Mouse (Mus musculus) thymus, postnatal 36 days (tissue): ENCODE data around the gene Serhl.
"Not testable (repeated sequence)": the region's sequence is repeated elsewhere in the genome, so short reads cannot be mapped to it uniquely, and the experiment has no call there.

Experiments
- DNase-seq, 2 experiments: peaks; one replicate each; pipeline ENCODE4 v3.0.0; 2022; ENCODE audit warnings: mixed read lengths in 2 of 2

Gene Serhl

GRCm38 (mm10) chr15:83085901-83086300 lies 3.4 kb upstream of the Serhl start:
- peak; percentile 60 to 65 for DNase-seq

- DNase-seq = no peak
These were observed 2.5 kb upstream of the Serhl start for GRCm38 (mm10) chr15:83086636-83087328.

DNA sequence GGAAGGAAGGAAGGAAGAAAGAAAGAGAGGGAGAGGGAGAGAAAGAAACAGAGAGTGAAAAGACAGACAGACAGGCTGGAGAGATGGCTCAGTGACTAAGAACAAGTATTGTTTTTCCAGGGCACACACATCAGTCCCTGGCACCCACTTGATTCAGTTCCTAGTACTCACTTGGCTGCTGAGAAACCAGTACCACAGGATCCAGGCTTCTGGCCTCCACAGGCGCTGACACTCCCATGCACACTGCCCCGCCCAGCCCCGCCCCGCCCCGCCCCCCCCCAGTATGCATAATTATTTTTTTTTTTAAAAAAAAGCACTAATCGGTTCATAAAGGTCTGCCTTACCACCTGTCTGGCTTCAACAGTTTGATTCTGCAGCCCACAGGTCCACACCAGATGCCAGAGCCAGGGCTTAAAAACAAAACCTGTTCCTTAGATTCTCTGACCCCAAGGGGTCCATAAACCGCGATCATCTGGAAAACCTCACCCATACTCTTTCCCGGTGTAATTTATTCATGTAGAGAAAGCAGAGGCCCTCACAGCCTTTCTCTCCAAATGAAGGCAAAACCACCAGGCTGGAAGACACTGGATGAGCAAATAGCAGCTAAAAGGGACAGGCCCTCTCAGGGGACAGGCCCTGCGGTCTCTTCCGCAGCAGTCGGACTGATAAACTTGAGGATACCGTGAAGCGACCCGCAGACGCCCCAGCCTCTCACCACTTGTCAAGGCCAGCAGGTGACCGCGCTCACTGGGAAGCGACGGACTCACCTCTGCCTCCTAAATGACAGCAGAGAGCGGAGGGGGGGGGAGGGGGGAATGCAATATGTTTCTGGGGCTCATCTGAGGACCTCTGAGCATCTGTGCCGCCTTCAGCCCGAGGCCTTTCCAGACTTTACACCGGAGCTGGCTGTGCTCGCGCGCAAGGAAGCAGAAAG lies 544 bp upstream of the Serhl start:
- no peak for DNase-seq

GRCm38 (mm10) chr15:83090874-83091273 lies 1.6 kb downstream of the Serhl start:
- DNase-seq = no peak

DNA sequence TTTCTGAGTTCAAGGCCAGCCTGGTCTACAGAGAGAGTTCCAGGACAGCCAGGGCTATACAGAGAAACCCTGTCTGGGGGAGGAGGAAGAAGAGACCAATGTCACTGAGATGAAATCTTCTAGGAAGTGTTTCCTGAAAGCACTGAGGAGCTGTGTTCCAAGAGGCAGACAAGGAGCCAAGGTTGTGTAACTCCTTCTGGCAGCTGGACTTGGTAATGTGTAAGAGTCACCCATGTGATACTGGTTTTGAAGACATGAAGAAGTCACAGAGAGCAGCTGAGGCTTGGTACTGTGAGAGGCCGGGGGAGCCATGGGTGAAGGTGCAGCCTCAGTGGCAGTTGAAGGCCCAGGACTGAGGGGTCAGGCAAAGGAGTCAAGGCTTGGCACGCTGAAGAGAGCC lies 4.4 kb downstream of the Serhl start:
- no peak for DNase-seq

DNA sequence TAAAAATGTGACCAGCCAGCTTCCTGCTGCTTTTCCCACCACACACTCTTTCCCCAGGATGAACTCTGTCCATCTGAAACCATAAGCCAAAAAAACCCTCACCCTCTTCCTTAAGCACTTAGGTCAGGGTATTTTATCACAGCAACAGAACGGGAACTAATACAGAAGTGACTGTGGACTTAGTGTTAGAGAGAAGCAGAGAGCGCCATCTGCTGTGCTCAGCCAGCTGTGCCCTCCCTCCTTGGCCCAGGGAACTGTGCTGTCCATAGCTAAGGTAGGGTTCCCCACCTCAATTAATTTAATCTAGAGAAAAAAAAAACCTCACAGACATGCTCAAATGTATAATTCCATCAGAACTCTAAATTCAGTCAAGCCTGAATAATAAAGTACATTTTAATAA lies 6.6 kb downstream of the Serhl start:
- DNase-seq = peak in 1 of 2 experiments; percentile 24

- peak; percentile 95 to 96 for DNase-seq
These were observed 10.4 kb downstream of the Serhl start for GRCm38 (mm10) chr15:83099533-83100331.

DNA sequence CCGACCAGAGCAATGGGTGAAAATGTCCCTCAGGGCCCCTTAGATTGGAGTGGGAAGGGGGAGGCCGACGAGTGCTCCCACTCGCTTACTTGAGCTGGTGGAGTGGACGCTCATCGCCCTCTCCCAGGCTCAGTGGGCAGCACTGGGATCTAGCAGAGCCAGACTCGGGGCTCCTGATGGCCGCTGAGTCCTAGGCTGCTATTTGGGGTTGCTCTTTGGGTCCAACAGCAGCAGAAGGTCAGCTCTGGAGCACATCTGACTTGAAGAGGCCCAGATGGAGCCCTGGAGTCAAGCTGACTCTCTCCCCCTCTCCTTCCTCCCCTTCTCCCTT lies 11.0 kb downstream of the Serhl start:
- no peak for DNase-seq

GRCm38 (mm10) chr15:83103111-83103510 lies 13.8 kb downstream of the Serhl start:
- no peak for DNase-seq

DNA sequence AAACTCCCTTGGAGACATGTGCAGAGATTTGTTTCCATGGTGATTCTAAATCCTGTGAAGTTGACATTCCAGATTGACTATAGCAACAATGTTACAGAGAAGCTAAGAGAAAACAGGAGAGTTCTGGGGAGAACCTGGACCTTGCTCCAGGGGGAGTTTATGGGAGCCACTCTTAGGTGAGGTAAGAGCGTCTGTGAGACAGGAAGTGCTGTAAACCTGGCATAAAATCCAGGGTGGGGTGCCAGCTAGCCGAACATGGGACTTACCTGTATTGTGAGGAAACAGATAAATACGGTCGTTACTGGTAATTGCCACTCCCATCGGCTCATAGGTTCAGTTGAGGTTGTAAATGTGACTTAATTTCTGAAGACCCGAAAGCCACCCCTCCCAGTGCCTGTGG lies 17.1 kb downstream of the Serhl start:
- DNase-seq = no peak

DNA sequence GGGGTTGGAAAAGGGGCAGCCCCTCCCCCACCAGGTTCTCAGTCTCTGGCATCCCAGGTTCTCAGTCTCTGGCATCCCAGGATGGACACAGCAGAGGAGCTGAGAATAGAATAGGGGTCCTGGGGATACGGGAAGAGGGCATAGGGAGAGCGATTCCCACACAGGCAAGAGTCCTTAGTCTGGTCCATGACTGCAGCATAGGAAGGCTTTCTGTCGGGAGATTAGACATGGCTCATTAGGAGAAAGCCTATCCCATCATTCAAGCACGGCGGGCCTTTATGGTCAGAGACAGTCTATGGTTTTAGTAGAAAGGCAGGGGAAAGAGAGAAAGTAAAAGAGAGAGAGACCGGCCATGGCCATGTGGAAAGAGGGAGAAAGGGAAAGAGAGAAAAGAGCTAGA lies 18.5 kb downstream of the Serhl start:
- DNase-seq = no peak

GRCm38 (mm10) chr15:83111290-83111689 lies 22.0 kb downstream of the Serhl start:
- DNase-seq = no peak

DNA sequence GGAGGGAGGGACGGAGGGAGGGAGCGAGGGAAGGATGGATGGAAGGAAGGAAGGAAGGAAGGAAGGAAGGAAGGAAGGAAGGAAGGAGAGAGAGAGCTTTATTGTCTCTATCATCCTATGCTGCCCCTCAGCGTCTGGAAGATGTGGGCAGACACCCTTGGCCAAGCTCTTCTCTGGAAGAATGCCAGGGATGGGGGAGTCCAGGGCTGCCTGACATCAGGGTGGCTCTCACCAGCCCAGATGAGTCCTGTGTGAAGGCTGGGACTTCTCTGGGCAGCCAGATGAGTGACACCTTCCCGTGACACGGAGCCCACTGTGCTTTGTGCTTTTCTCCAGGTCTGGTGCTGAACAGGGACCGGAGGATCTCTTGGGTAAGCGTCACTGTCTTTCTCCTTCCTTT lies 22.6 kb downstream of the Serhl start:
- no peak for DNase-seq

GRCm38 (mm10) chr15:83112898-83113297 lies 23.6 kb downstream of the Serhl start:
- peak; percentile 69 to 72 for DNase-seq

DNA sequence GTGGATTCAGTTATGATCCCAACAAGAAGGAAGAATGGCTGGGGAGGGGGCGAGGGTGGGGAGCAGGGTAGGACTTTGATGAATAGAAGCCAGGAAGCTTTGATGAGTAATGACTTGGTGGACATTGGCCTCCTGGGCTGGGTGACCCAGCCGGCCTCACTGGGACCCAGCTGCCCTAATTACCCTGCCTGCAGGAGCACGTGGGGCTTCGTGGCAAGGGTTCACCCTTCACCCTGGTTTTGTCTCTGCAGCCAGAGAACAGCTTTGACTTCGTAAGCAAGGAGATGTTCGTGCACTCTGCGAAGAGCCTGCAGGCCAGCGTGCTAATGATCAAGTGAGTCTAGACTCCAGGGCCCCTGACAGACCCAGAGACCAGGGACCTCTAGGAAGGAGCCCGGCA lies 24.8 kb downstream of the Serhl start:
- no peak for DNase-seq

DNA sequence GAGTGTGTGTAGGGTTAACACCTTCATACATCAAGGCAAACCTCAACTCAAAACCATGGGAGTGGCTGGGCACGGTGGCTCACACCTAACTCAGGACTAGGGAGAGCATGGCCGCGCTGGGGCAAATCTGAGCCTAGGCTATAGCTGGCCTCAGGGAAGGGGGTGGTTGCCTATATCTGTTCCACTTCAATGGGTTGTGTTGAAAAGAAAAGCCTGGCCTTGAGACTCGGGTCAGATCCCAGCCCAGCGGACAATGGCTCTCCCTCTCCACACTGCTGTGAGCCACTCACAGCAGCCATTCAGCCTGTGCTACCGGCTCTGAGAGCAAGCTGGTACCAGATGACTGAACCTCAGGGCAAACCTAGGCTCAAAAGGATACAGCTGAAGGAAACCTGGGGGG lies 25.8 kb downstream of the Serhl start:
- DNase-seq = no peak

DNA sequence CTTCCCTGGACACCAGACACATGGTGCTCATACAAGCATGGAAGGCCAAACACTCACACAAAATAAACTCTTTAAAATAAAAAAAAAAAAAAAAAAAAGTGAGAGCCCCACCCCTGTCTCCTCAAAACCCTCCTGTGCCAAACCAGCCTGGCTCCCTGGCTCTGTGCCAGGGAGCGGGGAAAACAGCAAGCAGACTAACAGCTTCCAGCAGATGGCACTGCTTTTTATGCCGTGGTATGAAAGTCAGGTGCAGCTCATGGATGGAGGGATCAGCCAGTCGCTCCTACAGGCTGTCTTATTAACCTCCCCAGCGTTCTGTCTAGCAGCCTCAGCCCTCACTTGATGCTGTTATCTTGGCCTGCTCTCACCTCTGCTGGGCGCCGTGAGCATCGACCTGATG lies 29.1 kb downstream of the Serhl start:
- no peak for DNase-seq

DNA sequence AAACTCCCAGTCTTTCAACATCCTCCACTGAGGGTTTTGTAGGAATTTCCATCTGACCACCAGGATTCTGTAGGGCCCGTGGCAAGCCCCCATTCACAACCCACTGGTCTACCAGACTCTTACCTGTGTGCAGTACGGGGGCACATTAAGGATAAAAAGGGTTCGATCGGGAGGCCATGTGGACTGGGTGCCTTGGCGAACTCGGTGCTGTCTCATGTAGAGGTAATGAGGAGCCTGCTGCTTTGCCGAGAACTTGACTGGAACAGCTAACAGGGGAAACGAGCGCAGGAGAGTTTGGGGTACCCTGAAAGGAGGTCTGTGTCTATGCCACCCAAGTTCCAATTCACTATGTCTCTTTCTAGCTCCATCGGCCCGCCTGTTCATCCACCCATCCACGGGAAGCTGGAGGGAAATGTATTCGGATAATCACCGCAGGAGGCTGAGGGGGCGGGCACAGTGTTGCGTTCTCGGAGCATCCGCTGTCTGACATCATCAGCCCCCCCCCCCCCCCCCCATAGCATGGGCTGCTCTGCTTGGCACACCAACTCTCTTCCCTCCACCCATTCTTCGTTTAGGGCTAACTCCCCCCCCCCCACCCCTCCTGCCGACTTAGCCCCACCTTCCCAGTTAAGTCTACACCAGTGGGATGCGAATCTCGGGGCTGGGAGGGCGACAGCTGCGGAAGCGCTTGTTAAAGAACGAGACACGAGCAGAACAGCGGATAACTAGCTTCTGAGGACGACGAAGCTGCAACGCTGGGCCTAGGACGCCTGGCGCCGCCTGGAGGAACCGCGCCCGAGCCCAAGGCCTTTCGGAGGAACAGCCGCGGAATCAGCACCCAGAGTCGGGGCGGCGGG lies 32.6 kb downstream of the Serhl start:
- DNase-seq = peak; percentile 49 to 65

- peak; percentile 83 to 86 for DNase-seq
These were observed 33.4 kb downstream of the Serhl start, which contains the start of gene Rrp7a for GRCm38 (mm10) chr15:83122566-83123145. Rrp7a (minus strand) TSS chr15:83122801.

- no peak for DNase-seq
These were observed 35.3 kb downstream of the Serhl start for GRCm38 (mm10) chr15:83124625-83125024.

DNA sequence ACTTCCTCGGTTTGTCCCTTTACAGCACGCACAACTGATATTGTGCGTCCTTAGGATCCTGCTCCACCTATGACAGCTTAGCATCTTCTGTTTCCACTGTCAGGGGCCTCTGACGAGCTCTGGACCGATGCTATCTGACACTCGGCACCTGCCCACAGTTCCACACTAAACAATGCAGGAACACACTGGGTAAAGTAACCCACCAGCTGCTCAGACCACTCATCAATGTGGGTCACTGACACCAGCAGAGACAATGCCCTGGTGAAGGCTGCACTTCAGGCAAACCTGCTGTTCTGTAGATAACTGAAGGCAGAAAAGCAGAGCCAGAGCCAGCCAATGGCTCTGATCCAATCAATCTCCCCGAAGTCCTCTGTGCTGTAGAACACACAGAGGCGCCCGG lies 37.3 kb downstream of the Serhl start:
- no peak for DNase-seq

DNA sequence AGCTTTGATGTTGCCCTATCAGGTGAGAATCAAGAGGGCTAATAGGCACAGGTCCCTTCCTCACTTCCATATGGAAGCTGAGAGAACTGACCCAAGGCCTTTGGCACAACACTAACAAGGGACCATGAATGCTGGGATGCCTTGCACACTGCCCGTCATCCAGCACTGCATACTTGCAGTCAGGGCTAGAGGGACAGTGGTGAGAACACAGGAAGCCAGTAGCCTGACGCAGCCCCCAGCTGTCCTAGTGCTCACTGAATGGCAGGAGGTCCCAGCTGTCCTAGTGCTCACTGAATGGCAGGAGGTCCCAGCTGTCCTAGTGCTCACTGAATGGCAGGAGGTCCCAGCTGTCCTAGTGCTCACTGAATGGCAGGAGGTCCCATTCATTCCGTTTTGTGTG lies 37.7 kb downstream of the Serhl start:
- DNase-seq = not testable (repeated sequence)
